Mouse (Mus musculus) cerebellum, adult 2 months (tissue): ENCODE measurements at regions not wholly inside any gene's neighbourhood (a gene's known extent, or its start where the extent isn't known, plus 50 kb on each side); places are given as distances from the start of the nearest gene placed in this dataset.

ENCODE experiments used
- CTCF ChIP-seq: fragments of 200-500 bp; IDR thresholded peaks from 2 replicates; pipeline ENCODE4 v1.5.1; 2011; ENCODE audit warnings: low read depth, mild to moderate bottlenecking, control low read depth, low read length, moderate library complexity, borderline replicate concordance; ENCODE audit not compliant: insufficient read depth
- POLR2A ChIP-seq: fragments of 200-500 bp; IDR thresholded peaks from 2 replicates; pipeline ENCODE4 v1.6.1; 2011; ENCODE audit warnings: low read length, control low read depth, borderline replicate concordance; ENCODE audit not compliant: insufficient read depth

DNA sequence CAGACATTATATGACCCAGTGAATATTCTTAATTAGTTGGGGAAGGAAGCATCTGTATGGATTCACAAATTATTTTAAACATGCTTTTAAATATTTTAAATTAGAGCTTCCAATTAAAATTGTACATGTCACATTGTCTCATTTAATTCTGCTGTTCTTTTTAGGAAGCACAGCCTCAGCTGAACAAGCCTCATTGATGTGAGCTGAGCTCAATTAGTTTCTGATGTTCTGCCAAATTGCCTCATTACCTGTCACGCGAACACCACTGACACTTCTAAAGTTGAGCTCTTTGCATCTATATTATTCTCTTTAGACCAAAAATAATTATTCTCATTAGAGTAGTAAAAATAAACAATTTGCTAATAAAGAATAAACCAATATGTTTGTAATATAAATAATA lies 1530.0 kb upstream of the Tenm3 start:
- TF ChIP-seq POLR2A (no peak), CTCF (no peak)
